Mouse (Mus musculus): ENCODE measurements around the gene Hbq1b.

GRCm38 (mm10) chr11:32267188-32267884, 19.4 kb upstream of the Hbq1b start, which contains the start of gene Nprl3:
- TF ChIP-seq EP300 (IDR thresholded peaks at IDR 0.05) (no peak), CTCF (IDR thresholded peaks at IDR 0.05) (peak; percentile 21)
